Mouse (Mus musculus): ENCODE measurements around the gene Olfr1309.

DNA sequence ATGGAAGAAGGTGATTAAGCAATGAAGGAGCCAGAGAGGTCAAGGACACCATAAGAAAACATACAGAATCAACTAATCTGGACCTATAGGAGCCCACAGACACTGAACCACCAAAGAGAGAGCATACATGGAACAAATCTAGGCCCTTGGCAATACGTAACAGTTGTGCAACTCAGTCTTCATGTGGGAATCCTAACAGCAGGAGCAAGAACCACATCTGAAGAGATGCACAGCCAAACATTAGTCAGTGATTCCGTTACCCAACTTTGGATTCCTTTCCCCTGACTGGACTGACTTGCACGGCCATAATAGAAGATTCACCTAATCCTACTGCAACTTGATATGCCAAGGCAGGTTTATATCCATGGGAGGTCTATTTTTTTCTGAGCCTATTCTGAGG is 24.8 kb upstream of the Olfr1309 start:
- TF ChIP-seq CTCF (conservative IDR thresholded peaks at IDR 0.05; ENCODE audit: low read length) = no peak
- TF ChIP-seq NANOG (IDR thresholded peaks at IDR 0.05; ENCODE audit: borderline replicate concordance, low read length) = no peak
